Mouse (Mus musculus) heart, postnatal 36 days (tissue): ENCODE results near the gene Nol8. TPM values are rescaled to one million over a fixed set of nuclear protein-coding genes. Genes with fewer than 3 reads are reported as not detected.

ENCODE experiments used
- DNase-seq, 2 experiments: peaks; one replicate each; pipeline ENCODE4 v3.0.0; 2021 to 2022
- intact Hi-C: fragments of 180-260 bp; cut with DNase I; formaldehyde crosslinking; loops from one replicate; pipeline ENCODE4 v1.15.1; 2025
- total RNA-seq, 2 experiments: library from RNA; stranded (reverse); gene quantifications; 2 replicates each; pipeline ENCODE4 v1.2.3; 2021

Nol8 gene
- total RNA-seq, result 10 to 100 TPM; 20.6 to 21.1 TPM

GRCm38 (mm10) chr13:49652481-49653179 is at the start of gene Nol8, which contains the start of gene Cenpp:
TSS of gene Nol8 (plus strand) at chr13:49653078.
TSS of gene Cenpp (minus strand) at chr13:49652785.
- intact Hi-C loops, result loop anchor here (2.0 to 10.0 kb wide), 3 partner anchors 28 to 438 kb away; partner anchors contain the start of genes Bicd2 and Card19
- peak; percentile 99 for DNase-seq

- DNase-seq, result no peak
- intact Hi-C loops, result no loop called here
These were observed 49.3 kb upstream of the Nol8 start for GRCm38 (mm10) chr13:49603603-49604002.

GRCm38 (mm10) chr13:49607714-49608113 is 45.2 kb upstream of the Nol8 start, which contains the start of gene Ogn:
TSS of gene Ogn (plus strand) at chr13:49608046.
- peak; percentile 18 to 50 for DNase-seq
- intact Hi-C loops, result no loop called here

- intact Hi-C loops, result no loop called here
- peak in 1 of 2 experiments; percentile 31 for DNase-seq
These were observed 44.1 kb upstream of the Nol8 start for GRCm38 (mm10) chr13:49608589-49609322.

- intact Hi-C loops, result no loop called here
- no peak for DNase-seq
These were observed 35.9 kb upstream of the Nol8 start for GRCm38 (mm10) chr13:49617021-49617420.

GRCm38 (mm10) chr13:49618365-49618764 is 34.5 kb upstream of the Nol8 start:
- intact Hi-C loops, result no loop called here
- DNase-seq, result no peak

- no peak for DNase-seq
- intact Hi-C loops, result no loop called here
These were observed 29.7 kb upstream of the Nol8 start for GRCm38 (mm10) chr13:49623216-49623615.

- no peak for DNase-seq
- intact Hi-C loops, result no loop called here
These were observed 24.7 kb upstream of the Nol8 start for GRCm38 (mm10) chr13:49628167-49628566.

GRCm38 (mm10) chr13:49629076-49629475 is 23.8 kb upstream of the Nol8 start:
- no peak for DNase-seq
- intact Hi-C loops, result no loop called here

GRCm38 (mm10) chr13:49639965-49640364 is 12.9 kb upstream of the Nol8 start:
- no peak for DNase-seq
- intact Hi-C loops, result loop anchor here (5.0 kb wide), 1 partner anchor 58 kb away; the partner anchor contains the start of gene Omd

- intact Hi-C loops, result loop anchor here (5.0 kb wide), 1 partner anchor 60 kb away; the partner anchor contains the start of gene Omd
- no peak for DNase-seq
These were observed 10.2 kb upstream of the Nol8 start for GRCm38 (mm10) chr13:49642650-49643049.

GRCm38 (mm10) chr13:49643669-49644362 is 9.1 kb upstream of the Nol8 start:
- intact Hi-C loops, result loop anchor here (2.0 to 5.0 kb wide), 2 partner anchors 62 to 83 kb away; partner anchors contain the start of gene Omd
- no peak for DNase-seq

GRCm38 (mm10) chr13:49644731-49645529 is 7.9 kb upstream of the Nol8 start:
- intact Hi-C loops, result loop anchor here (1.0 to 5.0 kb wide), 4 partner anchors 63 to 318 kb away; partner anchors contain the start of gene Omd
- DNase-seq, result no peak

- no peak for DNase-seq
- intact Hi-C loops, result loop anchor here (5.0 kb wide), 1 partner anchor 319 kb away; no protein-coding TSS in a partner anchor
These were observed 6.9 kb upstream of the Nol8 start for GRCm38 (mm10) chr13:49646019-49646418.

GRCm38 (mm10) chr13:49651136-49651535 is 1.7 kb upstream of the Nol8 start:
- intact Hi-C loops, result loop anchor here (5.0 to 10.0 kb wide), 2 partner anchors 309 to 436 kb away; partner anchors contain the start of genes Bicd2 and Card19
- no peak for DNase-seq

- intact Hi-C loops, result loop anchor here (2.0 to 10.0 kb wide), 3 partner anchors 29 to 437 kb away; partner anchors contain the start of genes Bicd2 and Card19
- no peak for DNase-seq
These were observed 1.0 kb upstream of the Nol8 start for GRCm38 (mm10) chr13:49651781-49652351.

- intact Hi-C loops, result loop anchor here (2.0 to 10.0 kb wide), 3 partner anchors 28 to 438 kb away; partner anchors contain the start of genes Bicd2 and Card19
These were observed 283 bp downstream of the Nol8 start for GRCm38 (mm10) chr13:49653180-49653541.

GRCm38 (mm10) chr13:49677793-49678192 is 24.9 kb downstream of the Nol8 start:
- no peak for DNase-seq
- intact Hi-C loops, result no loop called here

More at GRCm38 (mm10) chr13:49653180-49653541, 283 bp downstream of the Nol8 start:
- no peak for DNase-seq
